Mouse (Mus musculus) G1E (cell line): ENCODE results near the gene Gpr142.

Experiments used
- CTCF ChIP-seq: IDR thresholded peaks from 2 replicates; pipeline ENCODE4 v1.5.1; 2012; ENCODE audit warnings: low read depth, low read length, inconsistent platforms, mixed read lengths
- GATA1 ChIP-seq: IDR thresholded peaks from 2 replicates; pipeline ENCODE4 v1.6.1; 2012; ENCODE audit warnings: borderline replicate concordance, low read length, inconsistent platforms, mixed read lengths
- POLR2AphosphoS5 ChIP-seq: IDR thresholded peaks from 2 replicates; pipeline ENCODE4 v1.6.1; 2012; ENCODE audit warnings: low read depth, low read length, inconsistent platforms; ENCODE audit not compliant: insufficient replicate concordance

- no peak for TF ChIP-seq CTCF
- no peak for TF ChIP-seq POLR2AphosphoS5
- TF ChIP-seq GATA1: no peak
Observed at GRCm38 (mm10) chr11:114810344-114810743, 11.6 kb downstream of the Gpr142 start.
